Mouse (Mus musculus): ENCODE data around the gene Rps17. TPM values are rescaled to one million over a fixed set of nuclear protein-coding genes. Genes with fewer than 3 reads are reported as not detected.

Rps17 gene
- polyA plus RNA-seq, 1 experiment from 2014 or later = 1,108 TPM

- DNase-seq (ENCODE audit: low spot score) = no peak
- Histone ChIP-seq H3K4me3 (ENCODE audit: low read depth, low read length) (no peak overlapping the region), H3K9me3 (ENCODE audit: control insufficient read depth, low read length) (no peaks in the 10 kb centered on the region), H3K9ac (ENCODE audit: low read length) (no peak overlapping the region), H3K4me2 (ENCODE audit: low read depth) (no peak overlapping the region), H3K4me1 (ENCODE audit: control insufficient read depth, insufficient read depth, low read length) (no peaks in the 10 kb centered on the region), H3K27ac (ENCODE audit: low read depth, low read length) (no peak overlapping the region), H3K27me3 (ENCODE audit: control insufficient read depth, insufficient read depth, low read length) (no peaks in the 10 kb centered on the region), H3K36me3 (ENCODE audit: control insufficient read depth, insufficient read depth, low read length) (no peaks in the 10 kb centered on the region)
- no peak for ATAC-seq (ENCODE audit: insufficient read depth, low FRiP score, low TSS enrichment)
- 91% methylated on average over 6 of the region's 6 CpGs for WGBS
These were observed 25.3 kb downstream of the Rps17 start for GRCm38 (mm10) chr7:81319749-81320148.

GRCm38 (mm10) chr7:81315583-81315982 is 29.5 kb downstream of the Rps17 start:
- H3K9ac ChIP-seq (ENCODE audit: low read length) = no peak overlapping the region
- WGBS = 81% methylated on average over 8 of the region's 8 CpGs
- no peaks in the 10 kb centered on the region for H3K27me3 ChIP-seq (ENCODE audit: control insufficient read depth, insufficient read depth, low read length)
- no peak for DNase-seq (ENCODE audit: low spot score)
- H3K4me2 ChIP-seq (ENCODE audit: low read depth) = no peak overlapping the region
- no peak overlapping the region for H3K27ac ChIP-seq (ENCODE audit: low read depth, low read length)
- ATAC-seq (ENCODE audit: insufficient read depth, low FRiP score, low TSS enrichment) = no peak
- H3K4me1 ChIP-seq (ENCODE audit: control insufficient read depth, insufficient read depth, low read length) = no peaks in the 10 kb centered on the region
- no peaks in the 10 kb centered on the region for H3K9me3 ChIP-seq (ENCODE audit: control insufficient read depth, low read length)
- no peaks in the 10 kb centered on the region for H3K36me3 ChIP-seq (ENCODE audit: control insufficient read depth, insufficient read depth, low read length)
- H3K4me3 ChIP-seq (ENCODE audit: low read depth, low read length) = no peak overlapping the region

- H3K4me1 ChIP-seq (ENCODE audit: control insufficient read depth, insufficient read depth, low read length) = no peaks in the 10 kb centered on the region
- H3K9me3 ChIP-seq (ENCODE audit: control insufficient read depth, low read length) = no peaks in the 10 kb centered on the region
- no peaks in the 10 kb centered on the region for H3K27me3 ChIP-seq (ENCODE audit: control insufficient read depth, insufficient read depth, low read length)
- no peak for DNase-seq (ENCODE audit: low spot score)
- no peak overlapping the region for H3K4me2 ChIP-seq (ENCODE audit: low read depth)
- no peak overlapping the region for H3K4me3 ChIP-seq (ENCODE audit: low read depth, low read length)
- H3K36me3 ChIP-seq (ENCODE audit: control insufficient read depth, insufficient read depth, low read length) = no peaks in the 10 kb centered on the region
- no peak overlapping the region for H3K9ac ChIP-seq (ENCODE audit: low read length)
- H3K27ac ChIP-seq (ENCODE audit: low read depth, low read length) = no peak overlapping the region
- ATAC-seq (ENCODE audit: insufficient read depth, low FRiP score, low TSS enrichment) = no peak
These were observed 33.5 kb downstream of the Rps17 start for GRCm38 (mm10) chr7:81311581-81311980.

- no peaks in the 10 kb centered on the region for H3K9me3 ChIP-seq (ENCODE audit: control insufficient read depth, low read length)
- no peak overlapping the region for H3K27ac ChIP-seq (ENCODE audit: low read depth, low read length)
- ATAC-seq (ENCODE audit: insufficient read depth, low FRiP score, low TSS enrichment) (no peak), DNase-seq (ENCODE audit: low spot score) (no peak)
- no peak overlapping the region for H3K9ac ChIP-seq (ENCODE audit: low read length)
- H3K4me1 ChIP-seq (ENCODE audit: control insufficient read depth, insufficient read depth, low read length) = no peaks in the 10 kb centered on the region
- no peaks in the 10 kb centered on the region for H3K36me3 ChIP-seq (ENCODE audit: control insufficient read depth, insufficient read depth, low read length)
- no peaks in the 10 kb centered on the region for H3K27me3 ChIP-seq (ENCODE audit: control insufficient read depth, insufficient read depth, low read length)
- WGBS = 88% methylated on average over 1 of the region's 1 CpGs
- no peak overlapping the region for H3K4me2 ChIP-seq (ENCODE audit: low read depth)
- H3K4me3 ChIP-seq (ENCODE audit: low read depth, low read length) = no peak overlapping the region
These were observed 33.9 kb downstream of the Rps17 start for GRCm38 (mm10) chr7:81311130-81311529.

GRCm38 (mm10) chr7:81309247-81309646 is 35.8 kb downstream of the Rps17 start:
- no peak overlapping the region for H3K4me2 ChIP-seq (ENCODE audit: low read depth)
- H3K27me3 ChIP-seq (ENCODE audit: control insufficient read depth, insufficient read depth, low read length) = no peaks in the 10 kb centered on the region
- ATAC-seq (ENCODE audit: insufficient read depth, low FRiP score, low TSS enrichment) (no peak), DNase-seq (ENCODE audit: low spot score) (no peak)
- no peak overlapping the region for H3K4me3 ChIP-seq (ENCODE audit: low read depth, low read length)
- H3K27ac ChIP-seq (ENCODE audit: low read depth, low read length) = no peak overlapping the region
- 91% methylated on average over 6 of the region's 6 CpGs for WGBS
- no peaks in the 10 kb centered on the region for H3K4me1 ChIP-seq (ENCODE audit: control insufficient read depth, insufficient read depth, low read length)
- H3K9ac ChIP-seq (ENCODE audit: low read length) = no peak overlapping the region
- no peaks in the 10 kb centered on the region for H3K9me3 ChIP-seq (ENCODE audit: control insufficient read depth, low read length)
- no peaks in the 10 kb centered on the region for H3K36me3 ChIP-seq (ENCODE audit: control insufficient read depth, insufficient read depth, low read length)

GRCm38 (mm10) chr7:81307735-81308134 is 37.3 kb downstream of the Rps17 start:
- no peak for DNase-seq (ENCODE audit: low spot score)
- H3K4me1 ChIP-seq (ENCODE audit: control insufficient read depth, insufficient read depth, low read length) = no peaks in the 10 kb centered on the region
- no peaks in the 10 kb centered on the region for H3K36me3 ChIP-seq (ENCODE audit: control insufficient read depth, insufficient read depth, low read length)
- H3K27me3 ChIP-seq (ENCODE audit: control insufficient read depth, insufficient read depth, low read length) = no peaks in the 10 kb centered on the region
- no peak overlapping the region for H3K4me2 ChIP-seq (ENCODE audit: low read depth)
- ATAC-seq (ENCODE audit: insufficient read depth, low FRiP score, low TSS enrichment) = no peak
- no peak overlapping the region for H3K4me3 ChIP-seq (ENCODE audit: low read depth, low read length)
- 78% methylated on average over 8 of the region's 8 CpGs for WGBS
- H3K27ac ChIP-seq (ENCODE audit: low read depth, low read length) = no peak overlapping the region
- H3K9ac ChIP-seq (ENCODE audit: low read length) = no peak overlapping the region
- no peaks in the 10 kb centered on the region for H3K9me3 ChIP-seq (ENCODE audit: control insufficient read depth, low read length)

GRCm38 (mm10) chr7:81304675-81305074 is 40.4 kb downstream of the Rps17 start:
- Histone ChIP-seq H3K9ac (ENCODE audit: low read length) (no peak overlapping the region), H3K27me3 (ENCODE audit: control insufficient read depth, insufficient read depth, low read length) (no peaks in the 10 kb centered on the region), H3K36me3 (ENCODE audit: control insufficient read depth, insufficient read depth, low read length) (no peaks in the 10 kb centered on the region), H3K4me1 (ENCODE audit: control insufficient read depth, insufficient read depth, low read length) (no peaks in the 10 kb centered on the region), H3K27ac (ENCODE audit: low read depth, low read length) (no peak overlapping the region), H3K4me3 (ENCODE audit: low read depth, low read length) (no peak overlapping the region), H3K9me3 (ENCODE audit: control insufficient read depth, low read length) (no peaks in the 10 kb centered on the region), H3K4me2 (ENCODE audit: low read depth) (no peak overlapping the region)
- ATAC-seq (ENCODE audit: insufficient read depth, low FRiP score, low TSS enrichment) (no peak), DNase-seq (ENCODE audit: low spot score) (no peak)
- WGBS = 88% methylated on average over 5 of the region's 5 CpGs

GRCm38 (mm10) chr7:81304100-81304499 is 41.0 kb downstream of the Rps17 start:
- H3K9me3 ChIP-seq (ENCODE audit: control insufficient read depth, low read length) = no peaks in the 10 kb centered on the region
- ATAC-seq (ENCODE audit: insufficient read depth, low FRiP score, low TSS enrichment) (no peak), DNase-seq (ENCODE audit: low spot score) (no peak)
- no peak overlapping the region for H3K4me2 ChIP-seq (ENCODE audit: low read depth)
- H3K27ac ChIP-seq (ENCODE audit: low read depth, low read length) = no peak overlapping the region
- no peaks in the 10 kb centered on the region for H3K36me3 ChIP-seq (ENCODE audit: control insufficient read depth, insufficient read depth, low read length)
- H3K4me1 ChIP-seq (ENCODE audit: control insufficient read depth, insufficient read depth, low read length) = no peaks in the 10 kb centered on the region
- no peak overlapping the region for H3K9ac ChIP-seq (ENCODE audit: low read length)
- 83% methylated on average over 5 of the region's 5 CpGs for WGBS
- no peaks in the 10 kb centered on the region for H3K27me3 ChIP-seq (ENCODE audit: control insufficient read depth, insufficient read depth, low read length)
- no peak overlapping the region for H3K4me3 ChIP-seq (ENCODE audit: low read depth, low read length)

- H3K27ac ChIP-seq (ENCODE audit: low read depth, low read length) = no peak overlapping the region
- 86% methylated on average over 2 of the region's 2 CpGs for WGBS
- ATAC-seq (ENCODE audit: insufficient read depth, low FRiP score, low TSS enrichment) = no peak
These were observed 41.4 kb downstream of the Rps17 start for GRCm38 (mm10) chr7:81303682-81304081.

More at GRCm38 (mm10) chr7:81303682-81304081, 41.4 kb downstream of the Rps17 start:
- Histone ChIP-seq H3K36me3 (ENCODE audit: control insufficient read depth, insufficient read depth, low read length) (no peaks in the 10 kb centered on the region), H3K27me3 (ENCODE audit: control insufficient read depth, insufficient read depth, low read length) (no peaks in the 10 kb centered on the region), H3K4me1 (ENCODE audit: control insufficient read depth, insufficient read depth, low read length) (no peaks in the 10 kb centered on the region), H3K4me3 (ENCODE audit: low read depth, low read length) (no peak overlapping the region), H3K4me2 (ENCODE audit: low read depth) (no peak overlapping the region), H3K9ac (ENCODE audit: low read length) (no peak overlapping the region), H3K9me3 (ENCODE audit: control insufficient read depth, low read length) (no peaks in the 10 kb centered on the region)
- no peak for DNase-seq (ENCODE audit: low spot score)
